Comparison of ENCODE assay signal across 18 mouse cellular contexts in genomic region chr1:162134651-162135066, GRCm38 (mm10).
DNase-seq lines count a peak whose midpoint lies in the region; ATAC-seq and TF ChIP-seq lines count a peak whose summit lies in the region.
"Had no signal": no experiment of that assay in that cellular context is flagged by ENCODE, and none has a peak within 500 bp of the region (broad histone marks: within the 10 kb centered on the region; RNA-seq: fewer than 3 reads in every experiment).

No protein-coding gene starts in this region.

- no peaks in the 10 kb centered on the region for H3K79me2 ChIP-seq in heart, adult 2 months (replicated peaks; ENCODE audit: control insufficient read depth, insufficient read depth, low read length)

- H3K4me3 ChIP-seq in heart, embryonic 13.5 days: no peak overlapping the region
- no peak overlapping the region for H3K4me3 ChIP-seq in heart, adult 2 months
- H3K4me3 ChIP-seq: left cerebral cortex, adult 2 months; liver, embryonic 15.5 days; neural tube, embryonic 12.5 days; stomach, embryonic 15.5 days had no signal

- H3K4me1 ChIP-seq in heart, embryonic 13.5 days: peaks cover 7% of the 10 kb centered on the region
- no peaks in the 10 kb centered on the region; the same call in none of the 2 replicates for H3K4me1 ChIP-seq in heart, adult 2 months (ENCODE audit: control insufficient read depth, insufficient read depth, low read length)
- H3K4me1 ChIP-seq: liver, embryonic 15.5 days; neural tube, embryonic 12.5 days; stomach, embryonic 15.5 days had no signal

- DNase-seq in heart, adult 9 months (ENCODE audit: low spot score in 2 of 2): no peak
- DNase-seq in NIH3T3 (ENCODE audit: low read depth): peak; percentile 62
- peak; percentile 10 for DNase-seq in embryo, embryonic 9.5 days (ENCODE audit: extremely low spot score)
- DNase-seq in forelimb bud, embryonic 11.5 days (ENCODE audit: low read depth, low spot score): peak; percentile 81
- DNase-seq in heart, adult 2 months: no peak
- no peak for DNase-seq in heart, postnatal 25 days (ENCODE audit: low spot score)
- DNase-seq: adrenal gland, postnatal 25 days; cerebellum, postnatal 36 days; heart, adult 18-20 months; lung, postnatal 4 days had no signal

- H3K27me3 ChIP-seq in heart, embryonic 13.5 days (replicated peaks): no peaks in the 10 kb centered on the region
- no peaks in the 10 kb centered on the region for H3K27me3 ChIP-seq in heart, adult 2 months (ENCODE audit: control insufficient read depth, insufficient read depth, low read length)
- H3K27me3 ChIP-seq: liver, embryonic 15.5 days; neural tube, embryonic 12.5 days; stomach, embryonic 15.5 days had no signal

- no peak for TF ChIP-seq POLR2A in heart, adult 2 months (IDR thresholded peaks at IDR 0.05; ENCODE audit: insufficient read depth, low read depth, low read length)

- no peak for TF ChIP-seq EP300 in heart, adult 2 months (IDR thresholded peaks at IDR 0.05; ENCODE audit: insufficient read depth, low read depth, low read length)

- no peak for TF ChIP-seq CTCF in heart, adult 2 months (IDR thresholded peaks at IDR 0.05)

- H3K27ac ChIP-seq in heart, embryonic 13.5 days (replicated peaks): 0 out of 2 replicates have a peak overlapping the region, but pooled peaks have one; percentile 39
- H3K27ac ChIP-seq in heart, adult 2 months: no peak overlapping the region
- H3K27ac ChIP-seq: left cerebral cortex, adult 2 months; liver, embryonic 15.5 days; neural tube, embryonic 12.5 days had no signal

- no peak overlapping the region for H3K9ac ChIP-seq in heart, embryonic 13.5 days
- no peak overlapping the region for H3K9ac ChIP-seq in heart, adult 2 months (ENCODE audit: low read depth, low read length)
- H3K9ac ChIP-seq: liver, embryonic 15.5 days; neural tube, embryonic 12.5 days; stomach, embryonic 15.5 days had no signal

- 45% methylated on average over 3 of the region's 3 CpGs for WGBS in heart, embryonic 13.5 days
- WGBS in heart, adult 2 months: 63% methylated on average over 3 of the region's 3 CpGs

- H3K4me2 ChIP-seq in heart, embryonic 13.5 days: no peak overlapping the region
- H3K4me2 ChIP-seq: liver, embryonic 15.5 days; neural tube, embryonic 12.5 days; stomach, embryonic 15.5 days had no signal

- H3K36me3 ChIP-seq in heart, embryonic 13.5 days: no peaks in the 10 kb centered on the region
- no peaks in the 10 kb centered on the region for H3K36me3 ChIP-seq in heart, adult 2 months (ENCODE audit: control insufficient read depth, insufficient read depth, low read length)
- H3K36me3 ChIP-seq: liver, embryonic 15.5 days; neural tube, embryonic 12.5 days; stomach, embryonic 15.5 days had no signal

- no peaks in the 10 kb centered on the region for H3K9me3 ChIP-seq in heart, embryonic 13.5 days
- H3K9me3 ChIP-seq: liver, embryonic 15.5 days; neural tube, embryonic 12.5 days; stomach, embryonic 15.5 days had no signal

- intact Hi-C loops in heart, adult 2 months (cut with DNase I): no loop called here
- intact Hi-C loops in heart, postnatal 25 days (cut with DNase I): no loop called here

- ATAC-seq in heart, embryonic 13.5 days (ENCODE audit: extremely low read depth, insufficient number of reproducible peaks, low FRiP score, low TSS enrichment): no peak
- no peak for ATAC-seq in monocyte, adult 5-6 weeks (replicated peaks; ENCODE audit: insufficient number of reproducible peaks, low FRiP score, low TSS enrichment, poor library complexity, severe bottlenecking)
- ATAC-seq: CD4-positive, CD25-positive, alpha-beta regulatory T cell, adult 4 months; intestine, postnatal 0 days had no signal

Comparison
In these comparisons a context has a peak if more than half of its experiments do, and no peak if none do; other contexts are left out.
1. DNase-seq: peak in NIH3T3 (single experiment), embryo, embryonic 9.5 days (single experiment) and forelimb bud, embryonic 11.5 days (single experiment); none in heart, adult 9 months (0 of 2), heart, adult 2 months (0 of 2) and heart, postnatal 25 days (single experiment).